Mouse (Mus musculus) liver, embryonic 11.5 days (tissue): ENCODE results near the gene Coa4. TPM values are rescaled to one million over a fixed set of nuclear protein-coding genes. Genes with fewer than 3 reads are reported as not detected.
A peak's percentile ranks its signal among the peaks of the same experiment; 100 is the strongest.

ENCODE experiments used
- ATAC-seq: fragments of 200-750 bp; cut with Nextera tagmentation; replicated peaks from 2 replicates; pipeline ENCODE4 v1.8.0; 2017; ENCODE audit warnings: moderate number of reproducible peaks, mild to moderate bottlenecking, moderate TSS enrichment, moderate library complexity; ENCODE audit not compliant: low FRiP score
- DNase-seq: peaks from one replicate; pipeline ENCODE4 v3.0.0-alpha.2; 2017; ENCODE audit warnings: low spot score
- H3K27ac ChIP-seq: fragments of 300-500 bp; sonication (generic); 2 replicates; pipeline ENCODE4 v1.5.1; 2014; ENCODE audit warnings: mild to moderate bottlenecking, low read depth, low read length, control low read depth
- H3K27me3 ChIP-seq: fragments of 300-500 bp; sonication (generic); replicated peaks from 2 replicates; pipeline ENCODE4 v1.6.1; 2014; ENCODE audit warnings: low read length, mixed read lengths; ENCODE audit not compliant: control insufficient read depth, insufficient read depth
- H3K36me3 ChIP-seq: fragments of 300-500 bp; sonication (generic); 2 replicates; pipeline ENCODE4 v1.6.1; 2014; ENCODE audit warnings: mild to moderate bottlenecking, low read length, moderate library complexity, mixed read lengths; ENCODE audit not compliant: control insufficient read depth, insufficient read depth
- H3K4me1 ChIP-seq: fragments of 300-500 bp; sonication (generic); replicated peaks from 2 replicates; pipeline ENCODE4 v1.6.1; 2014; ENCODE audit warnings: low read length, mixed read lengths; ENCODE audit not compliant: control insufficient read depth, insufficient read depth
- H3K4me2 ChIP-seq: fragments of 300-500 bp; sonication (generic); 2 replicates; pipeline ENCODE4 v1.6.1; 2014; ENCODE audit warnings: mild to moderate bottlenecking, control low read depth, moderate library complexity
- H3K4me3 ChIP-seq: fragments of 300-500 bp; sonication (generic); 2 replicates; pipeline ENCODE4 v1.5.1; 2014; ENCODE audit warnings: low read depth, low read length, control low read depth
- H3K9ac ChIP-seq: fragments of 300-500 bp; sonication (generic); 2 replicates; pipeline ENCODE4 v1.6.1; 2014; ENCODE audit warnings: low read depth, low read length, control low read depth
- H3K9me3 ChIP-seq: fragments of 300-500 bp; sonication (generic); 2 replicates; pipeline ENCODE4 v1.6.1; 2016; ENCODE audit warnings: low read length, inconsistent platforms, mixed read lengths; ENCODE audit not compliant: control insufficient read depth
- WGBS: fragments of 180-500 bp; shearing (Covaris S2); extraction: QIAGEN DNeasy Blood & Tissue Kit; methylation state at CpG from one replicate; pipeline ENCODE4 v1.1.7; 2014; 5-methylcytosine and 5-hydroxymethylcytosine counted together
- polyA plus RNA-seq: library from polyadenylated mRNA; unstranded; fragments of >200 nt; fragmentation: Nextera tagmentation; extraction: Ambion mirVana; gene quantifications from 2 replicates; pipeline ENCODE4 v1.2.1, GENCODE M21; 2014

Gene Coa4
- polyA plus RNA-seq: 26.3 and 27.5 TPM in 2 replicates

- Histone ChIP-seq H3K9me3 (no peaks in the 10 kb centered on the region), H3K27ac (peak within 1 kb of the TSS; percentile 5; the same call in 1 of the 2 replicates), H3K4me3 (peak within 1 kb of the TSS; percentile 57), H3K36me3 (peaks cover 9% of the 10 kb centered on the region; the same call in 1 of the 2 replicates), H3K4me2 (peak within 1 kb of the TSS; percentile 76), H3K9ac (peak within 1 kb of the TSS; percentile 62), H3K4me1 (peaks cover 6% of the 10 kb centered on the region), H3K27me3 (no peaks in the 10 kb centered on the region)
- peak; percentile 99 for ATAC-seq
- WGBS: 1% methylated on average over 33 of the region's 33 CpGs
- DNase-seq: peak; percentile 90
These were observed at the start of gene Coa4 for GRCm38 (mm10) chr7:100536804-100537518. Coa4 (plus strand) TSS chr7:100537071.

DNA sequence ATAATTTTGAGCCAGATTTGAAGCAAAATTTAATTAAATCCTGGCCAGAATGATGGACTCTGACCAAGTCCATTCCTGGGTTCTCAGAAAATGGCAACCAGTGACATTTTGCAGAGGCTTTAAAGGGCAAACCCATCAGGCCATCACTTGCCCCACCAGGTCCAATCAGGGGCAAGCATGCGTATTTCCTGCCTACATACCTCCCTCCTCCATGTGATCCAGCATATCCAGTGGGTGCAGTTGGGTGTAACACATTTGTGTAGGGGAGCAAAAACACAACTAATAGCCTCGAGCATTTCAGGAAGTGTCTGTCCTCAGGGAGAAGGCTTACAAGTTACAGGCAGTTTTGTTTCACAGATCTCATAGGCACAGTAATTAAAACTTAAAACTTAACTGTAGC is 49.6 kb upstream of the Coa4 start:
- Histone ChIP-seq H3K27me3 (no peaks in the 10 kb centered on the region; the same call in 1 of the 2 replicates), H3K4me2 (no peak overlapping the region), H3K9me3 (no peaks in the 10 kb centered on the region), H3K4me3 (no peak overlapping the region), H3K27ac (no peak overlapping the region), H3K9ac (no peak overlapping the region), H3K4me1 (peaks cover 6% of the 10 kb centered on the region), H3K36me3 (no peaks in the 10 kb centered on the region)
- DNase-seq (no peak), ATAC-seq (no peak)
- WGBS: 63% methylated on average over 2 of the region's 2 CpGs

- WGBS: 57% methylated on average over 10 of the region's 10 CpGs
These were observed 48.3 kb upstream of the Coa4 start for GRCm38 (mm10) chr7:100488474-100489048.

GRCm38 (mm10) chr7:100492391-100493116 is 44.3 kb upstream of the Coa4 start:
- WGBS: 1% methylated on average over 35 of the region's 36 CpGs
- DNase-seq: no peak
- H3K4me1 ChIP-seq: peaks cover 32% of the 10 kb centered on the region

More at GRCm38 (mm10) chr7:100488474-100489048, 48.3 kb upstream of the Coa4 start:
- Histone ChIP-seq H3K9me3 (no peaks in the 10 kb centered on the region), H3K4me2 (no peak overlapping the region), H3K4me1 (peaks cover 6% of the 10 kb centered on the region), H3K27ac (no peak overlapping the region), H3K4me3 (no peak overlapping the region), H3K27me3 (no peaks in the 10 kb centered on the region; the same call in 1 of the 2 replicates), H3K36me3 (no peaks in the 10 kb centered on the region), H3K9ac (no peak overlapping the region)
- DNase-seq (no peak), ATAC-seq (no peak)

DNA sequence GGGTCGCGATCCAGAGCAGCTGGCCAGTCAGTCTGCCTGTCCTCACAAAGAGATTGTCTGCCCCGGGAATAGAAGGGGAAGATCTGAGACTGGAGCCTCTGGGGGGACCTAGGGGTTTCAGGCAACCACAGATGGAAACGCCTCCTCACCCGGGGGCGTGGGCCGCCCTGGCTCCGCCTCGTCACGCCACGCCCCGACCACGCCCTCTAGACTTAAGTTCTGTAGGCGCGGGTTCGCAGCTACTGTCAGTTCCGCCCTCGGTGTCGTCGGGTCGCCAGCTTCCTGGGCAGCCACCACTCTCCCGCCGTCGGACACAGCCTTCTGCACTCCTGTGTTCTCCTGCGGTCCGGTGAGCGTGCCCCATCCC is 43.8 kb upstream of the Coa4 start, which contains the start of gene Ucp2:
Gene Ucp2 (plus strand): TSS at position 221 of the 367 bp plus-strand sequence.
- peaks cover 22% of the 10 kb centered on the region for H3K36me3 ChIP-seq
- H3K4me3 ChIP-seq: peak within 1 kb of the TSS; percentile 80
- peak within 1 kb of the TSS; percentile 90 for H3K4me2 ChIP-seq
- peak; percentile 90 for DNase-seq
- H3K27me3 ChIP-seq: no peaks in the 10 kb centered on the region; the same call in 1 of the 2 replicates
- peak within 1 kb of the TSS; percentile 83 for H3K27ac ChIP-seq
- peak; percentile 86 for ATAC-seq
- no peaks in the 10 kb centered on the region for H3K9me3 ChIP-seq
- H3K4me1 ChIP-seq: peaks cover 32% of the 10 kb centered on the region
- H3K9ac ChIP-seq: peak within 1 kb of the TSS; percentile 80
- WGBS: under 1% methylated on average over 27 of the region's 27 CpGs

More at GRCm38 (mm10) chr7:100492391-100493116, 44.3 kb upstream of the Coa4 start:
- ATAC-seq: peak; percentile 68
- peak overlapping the region; percentile 80 for H3K9ac ChIP-seq
- H3K4me3 ChIP-seq: peak overlapping the region; percentile 80
- H3K27ac ChIP-seq: peak overlapping the region; percentile 83
- no peaks in the 10 kb centered on the region for H3K9me3 ChIP-seq
- no peaks in the 10 kb centered on the region; the same call in 1 of the 2 replicates for H3K27me3 ChIP-seq
- peak overlapping the region; percentile 90 for H3K4me2 ChIP-seq
- peaks cover 17% of the 10 kb centered on the region for H3K36me3 ChIP-seq

DNA sequence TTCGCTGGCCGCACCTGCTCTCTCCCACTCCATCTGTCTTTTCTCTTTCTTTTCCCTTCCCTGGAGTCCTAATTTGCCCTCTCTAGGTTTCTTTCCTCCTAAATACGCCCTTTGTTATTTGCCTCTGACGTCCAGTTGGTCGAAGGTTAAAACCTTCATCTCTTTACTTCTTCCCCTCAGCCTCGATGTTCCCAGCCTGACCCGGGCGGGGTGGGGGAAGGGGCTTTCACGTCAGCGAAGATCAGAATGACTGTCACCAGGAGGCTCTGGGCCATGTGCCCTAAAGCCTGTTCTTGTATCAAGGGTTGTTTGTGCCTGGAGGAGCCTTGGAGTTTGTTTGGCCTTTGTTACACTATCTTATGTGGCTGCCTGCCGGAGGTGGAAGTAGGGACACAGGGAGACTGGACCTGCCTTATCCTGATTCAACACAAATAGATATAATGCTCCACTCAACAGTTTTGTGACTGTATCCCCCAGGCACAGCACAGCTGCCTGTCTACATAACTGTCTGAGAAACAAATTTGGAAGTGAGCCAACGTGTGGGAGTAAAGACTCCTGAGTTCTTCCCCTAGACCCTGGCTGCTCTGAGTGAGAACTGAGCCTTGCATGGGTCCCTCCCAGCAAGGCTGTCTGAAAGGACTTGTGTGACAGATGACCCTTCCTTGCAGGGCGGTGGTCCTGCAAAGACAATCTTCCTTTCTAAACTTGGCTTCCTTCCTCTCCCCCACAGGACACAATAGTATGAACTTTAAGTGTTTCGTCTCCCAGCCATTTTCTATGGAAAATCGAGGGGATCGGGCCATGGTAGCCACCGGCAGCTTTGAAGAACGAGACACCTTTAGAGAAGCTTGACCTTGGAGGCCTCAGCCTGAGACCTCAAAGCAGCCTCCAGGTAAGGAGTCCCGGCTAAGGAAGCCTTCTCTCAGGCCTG is 43.1 kb upstream of the Coa4 start:
- DNase-seq (peak; percentile 63), ATAC-seq (0 out of 2 replicates have a peak, but pooled peaks have one; percentile 25)
- Histone ChIP-seq H3K9me3 (no peaks in the 10 kb centered on the region), H3K27ac (peak overlapping the region; percentile 83), H3K4me2 (peak overlapping the region; percentile 90), H3K4me3 (peak overlapping the region; percentile 80), H3K27me3 (no peaks in the 10 kb centered on the region; the same call in 1 of the 2 replicates), H3K36me3 (peaks cover 28% of the 10 kb centered on the region), H3K9ac (peak overlapping the region; percentile 80), H3K4me1 (peaks cover 32% of the 10 kb centered on the region)
- WGBS: 20% methylated on average over 19 of the region's 19 CpGs

DNA sequence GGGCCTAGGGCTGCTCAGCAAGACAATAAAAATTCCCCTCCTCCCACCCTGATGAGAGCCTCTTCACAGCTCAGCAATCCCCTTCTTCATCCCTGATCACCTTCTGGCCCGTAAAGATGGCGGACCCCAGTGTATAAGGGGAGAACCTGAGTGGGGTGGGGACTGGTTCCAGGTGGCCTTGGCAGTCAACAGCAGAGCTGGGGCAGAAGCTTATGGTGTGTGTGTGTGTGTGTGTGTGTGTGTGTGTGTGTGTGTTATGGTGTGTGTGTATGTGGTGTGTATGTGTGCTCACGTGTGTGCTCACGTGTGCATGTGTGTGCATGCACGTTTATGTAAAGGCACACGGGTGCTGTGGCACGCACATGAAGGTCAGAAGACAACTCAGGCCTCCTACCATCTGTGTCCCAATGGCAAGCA is 42.4 kb upstream of the Coa4 start:
- Histone ChIP-seq H3K27ac (peak overlapping the region; percentile 83; the same call in 1 of the 2 replicates), H3K9me3 (no peaks in the 10 kb centered on the region), H3K27me3 (no peaks in the 10 kb centered on the region), H3K4me3 (peak overlapping the region; percentile 80), H3K4me1 (peaks cover 32% of the 10 kb centered on the region), H3K4me2 (peak overlapping the region; percentile 90), H3K9ac (peak overlapping the region; percentile 80), H3K36me3 (peaks cover 33% of the 10 kb centered on the region)
- ATAC-seq (no peak), DNase-seq (no peak)
- 76% methylated on average over 7 of the region's 7 CpGs for WGBS
